Mouse (Mus musculus) cerebellum, adult 2 months (tissue): ENCODE results near the gene Jakmip3.

ENCODE experiments used
- CTCF ChIP-seq: fragments of 200-500 bp; IDR thresholded peaks from 2 replicates; pipeline ENCODE4 v1.5.1; 2011; ENCODE audit warnings: low read depth, mild to moderate bottlenecking, control low read depth, low read length, moderate library complexity, borderline replicate concordance; ENCODE audit not compliant: insufficient read depth
- POLR2A ChIP-seq: fragments of 200-500 bp; IDR thresholded peaks from 2 replicates; pipeline ENCODE4 v1.6.1; 2011; ENCODE audit warnings: low read length, control low read depth, borderline replicate concordance; ENCODE audit not compliant: insufficient read depth

DNA sequence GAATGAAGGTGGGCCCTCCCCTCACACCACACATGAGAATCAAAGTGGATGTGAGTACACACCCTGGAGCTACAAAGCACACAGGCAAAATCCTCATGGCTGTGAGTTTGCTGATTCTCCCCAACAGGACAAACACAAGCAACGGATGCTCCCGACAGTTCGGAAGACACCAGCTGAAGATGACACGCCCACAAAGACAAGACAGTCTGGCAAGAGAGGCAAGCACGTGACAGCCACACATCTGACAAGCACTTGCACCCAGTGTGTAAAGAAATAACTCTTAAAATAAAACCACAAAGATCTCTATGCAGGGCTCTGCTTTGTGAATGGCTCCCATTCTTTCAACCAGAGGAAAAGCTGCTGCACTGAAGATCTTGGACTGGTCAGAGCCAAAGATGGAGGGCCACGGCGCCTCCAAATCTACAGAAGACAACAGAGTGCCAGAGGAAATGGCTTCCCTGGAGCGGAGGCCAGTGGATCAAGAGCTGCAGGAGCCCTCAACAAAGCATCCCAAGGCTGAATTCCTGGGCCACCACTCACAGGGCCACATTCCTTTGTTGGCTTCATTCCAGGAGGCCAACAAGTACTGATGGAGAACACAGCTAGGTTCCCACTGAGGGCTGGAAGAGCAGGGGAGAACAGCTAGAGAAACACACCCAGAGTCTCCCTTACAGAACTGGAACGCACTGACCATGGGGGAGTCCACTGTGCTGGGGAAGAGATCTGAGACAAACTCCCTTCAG is 167.5 kb downstream of the Jakmip3 start:
- no peak for TF ChIP-seq CTCF
- no peak for TF ChIP-seq POLR2A
